Mouse (Mus musculus) liver, embryonic 14.5 days (tissue): Measurements from ENCODE around the gene Atp5g1.

Experiments used
- CTCF ChIP-seq: IDR thresholded peaks from 2 replicates; pipeline ENCODE4 v1.5.1; 2016; ENCODE audit warnings: antibody characterized with exemption, low read depth, control low read depth
- EP300 ChIP-seq: IDR thresholded peaks from 2 replicates; pipeline ENCODE4 v1.6.1; 2016; ENCODE audit warnings: antibody characterized with exemption, low read depth

DNA sequence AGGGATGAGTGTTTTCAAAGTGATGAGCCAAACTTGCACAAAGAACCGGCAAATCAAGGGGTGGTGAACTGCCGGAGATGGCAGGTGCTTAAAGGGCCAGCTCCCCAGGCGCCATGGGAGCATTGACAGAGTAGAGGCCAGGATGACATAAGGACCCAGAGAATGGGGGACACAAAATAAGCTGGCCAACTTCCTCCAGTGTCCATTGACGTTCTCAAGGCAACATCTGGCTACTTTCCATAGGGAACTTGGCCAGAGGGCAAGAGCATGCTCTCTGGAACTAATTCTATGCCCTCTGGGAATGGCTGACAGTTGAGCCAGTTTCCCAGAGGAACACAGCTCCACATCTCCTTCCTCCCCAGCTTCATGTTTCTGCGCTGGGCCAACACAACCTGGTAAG is 7.2 kb downstream of the Atp5g1 start:
- TF ChIP-seq CTCF (no peak), EP300 (no peak)
